Mouse (Mus musculus) heart, postnatal 0 days (tissue): ENCODE results near the gene Rhox4d. TPM values are rescaled to one million over a fixed set of nuclear protein-coding genes. Genes with fewer than 3 reads are reported as not detected.
"Not testable (repeated sequence)": the region's sequence is repeated elsewhere in the genome, so short reads cannot be mapped to it uniquely, and the experiment has no call there.

Experiments
- ATAC-seq: fragments of 200-750 bp; cut with Nextera tagmentation; 2 replicates; pipeline ENCODE4 v1.8.0; 2017; ENCODE audit warnings: low read depth, moderate number of reproducible peaks, moderate library complexity; ENCODE audit not compliant: insufficient read depth
- DNase-seq: peaks from one replicate; pipeline ENCODE4 v3.0.0-alpha.2; 2016; ENCODE audit warnings: low spot score
- H3K27ac ChIP-seq: fragments of 300-500 bp; sonication (generic); 2 replicates; pipeline ENCODE4 v1.5.1; 2014; ENCODE audit warnings: low read depth, mild to moderate bottlenecking
- H3K27me3 ChIP-seq: fragments of 300-500 bp; sonication (generic); 2 replicates; pipeline ENCODE4 v1.6.1; 2014; ENCODE audit warnings: low read length, mixed read lengths; ENCODE audit not compliant: control insufficient read depth, insufficient read depth
- H3K36me3 ChIP-seq: fragments of 300-500 bp; sonication (generic); replicated peaks from 2 replicates; pipeline ENCODE4 v1.6.1; 2014; ENCODE audit warnings: low read length, mixed read lengths; ENCODE audit not compliant: control insufficient read depth, insufficient read depth
- H3K4me1 ChIP-seq: fragments of 300-500 bp; sonication (generic); 2 replicates; pipeline ENCODE4 v1.6.1; 2014; ENCODE audit warnings: antibody characterized with exemption; ENCODE audit not compliant: control insufficient read depth, insufficient read depth
- H3K4me2 ChIP-seq: fragments of 300-500 bp; sonication (generic); 2 replicates; pipeline ENCODE4 v1.6.1; 2014; ENCODE audit warnings: low read depth, mild to moderate bottlenecking, low read length, moderate library complexity
- H3K4me3 ChIP-seq: fragments of 300-500 bp; sonication (generic); 2 replicates; pipeline ENCODE4 v1.5.1; 2014; ENCODE audit warnings: low read depth, low read length
- H3K9ac ChIP-seq: fragments of 300-500 bp; sonication (generic); replicated peaks from 2 replicates; pipeline ENCODE4 v1.6.1; 2014; ENCODE audit warnings: low read depth, low read length, mixed read lengths
- H3K9me3 ChIP-seq: fragments of 300-500 bp; sonication (generic); replicated peaks from 2 replicates; pipeline ENCODE4 v1.6.1; 2016; ENCODE audit warnings: low read length; ENCODE audit not compliant: control insufficient read depth
- WGBS: fragments of 180-500 bp; shearing (Covaris S2); extraction: QIAGEN DNeasy Blood & Tissue Kit; methylation state at CpG from one replicate; pipeline ENCODE4 v1.1.7; 2014; 5-methylcytosine and 5-hydroxymethylcytosine counted together
- polyA plus RNA-seq: library from polyadenylated mRNA; unstranded; fragments of >200 nt; fragmentation: Nextera tagmentation; extraction: Ambion mirVana; gene quantifications from 2 replicates; pipeline ENCODE4 v1.2.1, GENCODE M21; 2015
- total RNA-seq: library from RNA; depleted of rRNA; stranded (reverse); fragments of >200 nt; gene quantifications from 2 replicates; pipeline ENCODE4 v1.2.3, GENCODE M21; 2014; ENCODE audit warnings: low replicate concordance; rRNA removed

Gene Rhox4d
- total RNA-seq, result not detected in 2 replicates
- polyA plus RNA-seq, result not detected in 2 replicates

DNA sequence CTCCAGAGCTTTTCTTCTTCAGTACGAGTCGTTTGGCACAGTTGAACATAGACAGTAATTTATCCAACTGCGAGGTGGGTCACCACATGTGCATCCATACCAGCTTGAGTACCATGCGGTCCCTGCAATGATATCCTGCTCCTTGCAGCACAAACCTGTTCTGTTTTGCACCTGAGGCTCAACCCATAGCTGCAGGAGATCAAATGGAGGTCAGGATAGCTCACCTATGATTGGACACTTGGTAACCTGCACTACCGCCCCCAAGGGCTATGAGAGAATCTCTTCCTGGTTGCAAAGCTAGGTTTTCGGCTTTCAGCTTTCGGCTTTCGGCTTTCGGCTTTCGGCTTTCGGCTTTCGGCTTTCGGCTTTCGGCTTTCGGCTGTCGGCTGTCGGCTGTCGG lies at the start of gene Rhox4d:
Gene Rhox4d, plus strand, starts transcription at position 301 of the 400 bp plus-strand sequence.
- not testable (repeated sequence) for H3K4me3 ChIP-seq, DNase-seq, H3K27ac ChIP-seq, H3K4me2 ChIP-seq, H3K4me1 ChIP-seq, H3K9me3 ChIP-seq, H3K27me3 ChIP-seq, H3K36me3 ChIP-seq, ATAC-seq, H3K9ac ChIP-seq
- WGBS, result 86% methylated on average over 15 of the region's 18 CpGs

DNA sequence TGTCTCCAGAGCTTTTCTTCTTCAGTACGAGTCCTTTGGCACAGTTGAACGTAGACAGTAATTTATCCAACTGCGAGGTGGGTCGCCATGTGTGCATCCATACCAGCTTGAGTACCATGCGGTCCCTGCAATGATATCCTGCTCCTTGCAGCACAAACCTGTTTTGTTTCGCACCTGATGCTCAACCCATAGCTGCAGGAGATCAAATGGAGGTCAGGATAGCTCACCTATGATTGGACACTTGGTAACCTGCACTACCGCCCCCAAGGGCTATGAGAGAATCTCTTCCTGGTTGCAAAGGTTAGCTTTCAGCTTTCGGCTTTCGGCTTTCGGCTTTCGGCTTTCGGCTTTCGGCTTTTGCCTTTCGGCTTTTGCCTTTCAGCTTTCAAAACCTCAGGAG lies 34.1 kb upstream of the Rhox4d start, which contains the start of gene Rhox4c:
Gene Rhox4c, plus strand, starts transcription at position 301 of the 400 bp plus-strand sequence.
- H3K4me2 ChIP-seq, H3K9ac ChIP-seq, ATAC-seq, DNase-seq, H3K36me3 ChIP-seq, H3K4me1 ChIP-seq, H3K4me3 ChIP-seq, H3K9me3 ChIP-seq, H3K27ac ChIP-seq, H3K27me3 ChIP-seq: not testable (repeated sequence)
- 90% methylated on average over 14 of the region's 14 CpGs for WGBS

DNA sequence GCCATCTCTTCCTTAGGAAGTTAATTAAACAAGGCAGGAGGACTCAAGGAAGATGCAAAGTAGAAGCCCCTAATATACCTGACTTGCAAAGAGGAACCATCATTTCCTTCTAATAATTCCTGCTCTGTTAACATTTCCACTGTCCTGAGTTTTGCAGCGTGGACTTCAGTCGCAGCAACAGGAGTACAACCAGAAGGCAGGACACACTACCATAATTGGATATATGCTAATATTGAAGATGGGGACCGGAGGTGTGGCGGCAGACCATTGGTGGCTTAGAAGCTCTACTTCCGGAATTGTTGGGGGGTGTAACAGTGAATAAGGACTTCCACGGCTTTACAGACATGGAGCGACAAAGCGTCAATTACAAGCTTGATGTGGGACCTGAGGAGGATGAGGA lies 16.0 kb downstream of the Rhox4d start, which contains the start of gene Rhox2e:
Gene Rhox2e, plus strand, starts transcription at position 301 of the 400 bp plus-strand sequence.
- WGBS, result 90% methylated on average over 2 of the region's 8 CpGs

DNA sequence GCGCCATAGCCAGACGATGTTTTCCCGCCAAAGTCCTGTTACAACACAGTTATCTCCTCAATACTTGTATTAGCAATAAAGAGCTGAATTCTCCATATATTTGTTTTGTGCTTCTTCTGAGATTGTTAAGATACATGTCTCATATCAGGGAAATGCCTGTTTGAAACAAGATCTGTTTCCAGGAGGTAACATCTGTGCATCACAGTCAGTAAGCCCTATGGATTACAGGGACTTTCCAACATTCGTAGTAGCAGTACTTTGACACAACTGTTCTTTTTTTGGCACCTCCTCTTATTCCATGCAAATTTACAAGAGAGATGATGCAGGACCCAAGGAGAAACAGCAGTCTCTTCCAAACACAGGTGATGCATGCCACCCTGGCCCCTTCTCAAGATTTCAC lies 27.6 kb downstream of the Rhox4d start, which contains the start of gene Rhox3e:
Gene Rhox3e, plus strand, starts transcription at position 301 of the 400 bp plus-strand sequence.
- not testable (repeated sequence) for H3K27me3 ChIP-seq, H3K36me3 ChIP-seq, ATAC-seq, H3K4me1 ChIP-seq, H3K27ac ChIP-seq, H3K4me3 ChIP-seq, H3K9me3 ChIP-seq, H3K4me2 ChIP-seq, H3K9ac ChIP-seq, DNase-seq
- WGBS, result no CpG with 5 or more reads among the region's 4 CpGs

More for the DNA sequence above, 16.0 kb downstream of the Rhox4d start, which contains the start of gene Rhox2e:
- H3K27me3 ChIP-seq, H3K9me3 ChIP-seq, DNase-seq, ATAC-seq, H3K4me3 ChIP-seq, H3K27ac ChIP-seq, H3K36me3 ChIP-seq, H3K4me1 ChIP-seq, H3K4me2 ChIP-seq, H3K9ac ChIP-seq: not testable (repeated sequence)

DNA sequence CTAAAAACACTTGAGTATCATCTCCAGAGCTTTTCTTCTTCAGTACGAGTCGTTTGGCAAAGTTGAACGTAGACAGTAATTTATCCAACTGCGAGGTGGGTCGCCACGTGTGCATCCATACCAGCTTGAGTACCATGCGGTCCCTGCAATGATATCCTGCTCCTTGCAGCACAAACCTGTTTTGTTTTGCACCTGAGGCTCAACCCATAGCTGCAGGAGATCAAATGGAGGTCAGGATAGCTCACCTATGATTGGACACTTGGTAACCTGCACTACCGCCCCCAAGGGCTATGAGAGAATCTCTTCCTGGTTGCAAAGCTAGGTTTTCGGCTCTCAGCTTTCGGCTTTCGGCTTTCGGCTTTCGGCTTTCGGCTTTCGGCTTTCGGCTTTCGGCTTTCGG lies 43.0 kb downstream of the Rhox4d start, which contains the start of gene Rhox4e:
Gene Rhox4e, plus strand, starts transcription at position 301 of the 400 bp plus-strand sequence.
- not testable (repeated sequence) for H3K27ac ChIP-seq, DNase-seq, H3K9ac ChIP-seq, H3K4me1 ChIP-seq, H3K27me3 ChIP-seq, H3K9me3 ChIP-seq, H3K4me3 ChIP-seq, H3K4me2 ChIP-seq, ATAC-seq, H3K36me3 ChIP-seq
- 90% methylated on average over 10 of the region's 18 CpGs for WGBS

Other genes with a start within 250 kb of the Rhox4d start
- gene Rhox4a, start 249.0 kb upstream of the Rhox4d start, total RNA-seq, result not detected in 2 replicates
- not detected in 2 replicates for gene Rhox4a, start 249.0 kb upstream of the Rhox4d start, polyA plus RNA-seq
- not detected in 2 replicates for gene Rhox3a2, start 134.3 kb upstream of the Rhox4d start, total RNA-seq
- not detected in 2 replicates for gene Rhox3a2, start 134.3 kb upstream of the Rhox4d start, polyA plus RNA-seq
- gene Rhox4a2, start 123.5 kb upstream of the Rhox4d start, total RNA-seq, result not detected in 2 replicates
- gene Rhox4a2, start 123.5 kb upstream of the Rhox4d start, polyA plus RNA-seq, result 0.22 TPM in 2 replicates
- gene Rhox2b, start 102.3 kb upstream of the Rhox4d start, total RNA-seq, result not detected in 2 replicates
- gene Rhox2b, start 102.3 kb upstream of the Rhox4d start, polyA plus RNA-seq, result not detected in 2 replicates
- gene Rhox4b, start 81.9 kb upstream of the Rhox4d start, total RNA-seq, result not detected in 2 replicates
- not detected in 2 replicates for gene Rhox4b, start 81.9 kb upstream of the Rhox4d start, polyA plus RNA-seq
- not detected in 2 replicates for gene Rhox2c, start 60.7 kb upstream of the Rhox4d start, total RNA-seq
- gene Rhox2c, start 60.7 kb upstream of the Rhox4d start, polyA plus RNA-seq, result not detected in 2 replicates
- gene Rhox3c, start 55.8 kb upstream of the Rhox4d start, total RNA-seq, result not detected in 2 replicates
- 0.11 TPM in 1 of 2 replicates, not detected in the other for gene Rhox3c, start 55.8 kb upstream of the Rhox4d start, polyA plus RNA-seq
- not detected in 2 replicates for gene Rhox4c, start 34.0 kb upstream of the Rhox4d start, total RNA-seq
- not detected in 2 replicates for gene Rhox4c, start 34.0 kb upstream of the Rhox4d start, polyA plus RNA-seq
- gene Rhox2d, start 20.9 kb upstream of the Rhox4d start, total RNA-seq, result not detected in 2 replicates
- gene Rhox2d, start 20.9 kb upstream of the Rhox4d start, polyA plus RNA-seq, result not detected in 2 replicates
- not detected in 2 replicates for gene Rhox2e, start 16.1 kb downstream of the Rhox4d start, total RNA-seq
- gene Rhox2e, start 16.1 kb downstream of the Rhox4d start, polyA plus RNA-seq, result not detected in 2 replicates
- not detected in 2 replicates for gene Rhox3e, start 27.7 kb downstream of the Rhox4d start, total RNA-seq
- gene Rhox3e, start 27.7 kb downstream of the Rhox4d start, polyA plus RNA-seq, result not detected in 2 replicates
- gene Rhox4e, start 43.1 kb downstream of the Rhox4d start, total RNA-seq, result not detected in 2 replicates
- not detected in 2 replicates for gene Rhox4e, start 43.1 kb downstream of the Rhox4d start, polyA plus RNA-seq
- not detected in 2 replicates for gene Rhox2f, start 57.0 kb downstream of the Rhox4d start, total RNA-seq
- not detected in 2 replicates for gene Rhox2f, start 57.0 kb downstream of the Rhox4d start, polyA plus RNA-seq
- gene Rhox3f, start 66.6 kb downstream of the Rhox4d start, total RNA-seq, result not detected in 2 replicates
- gene Rhox3f, start 66.6 kb downstream of the Rhox4d start, polyA plus RNA-seq, result not detected in 2 replicates
- gene Rhox4f, start 93.3 kb downstream of the Rhox4d start, total RNA-seq, result not detected in 2 replicates
- not detected in 2 replicates for gene Rhox4f, start 93.3 kb downstream of the Rhox4d start, polyA plus RNA-seq
- not detected in 2 replicates for gene Rhox3g, start 114.3 kb downstream of the Rhox4d start, total RNA-seq
- not detected in 2 replicates for gene Rhox3g, start 114.3 kb downstream of the Rhox4d start, polyA plus RNA-seq
- gene Rhox2g, start 129.1 kb downstream of the Rhox4d start, total RNA-seq, result not detected in 2 replicates
- not detected in 2 replicates for gene Rhox2g, start 129.1 kb downstream of the Rhox4d start, polyA plus RNA-seq
- not detected in 2 replicates for gene Rhox4g, start 137.0 kb downstream of the Rhox4d start, total RNA-seq
- gene Rhox4g, start 137.0 kb downstream of the Rhox4d start, polyA plus RNA-seq, result not detected in 2 replicates
- not detected in 2 replicates for gene Rhox3h, start 154.4 kb downstream of the Rhox4d start, total RNA-seq
- not detected in 2 replicates for gene Rhox3h, start 154.4 kb downstream of the Rhox4d start, polyA plus RNA-seq
- not detected in 2 replicates for gene Rhox2h, start 158.9 kb downstream of the Rhox4d start, total RNA-seq
- not detected in 2 replicates for gene Rhox2h, start 158.9 kb downstream of the Rhox4d start, polyA plus RNA-seq